Mouse (Mus musculus): ENCODE measurements around the gene Nhlrc2. TPM values are rescaled to one million over a fixed set of nuclear protein-coding genes. Genes with fewer than 3 reads are reported as not detected.

The Nhlrc2 gene
- 10.7 TPM for polyA plus RNA-seq (2014; fragmentation: Illumina TruSeq; extraction: RNeasy Lipid Tissue Mini Kit (QIAGEN cat#74804); ENCODE audit: low read depth, low replicate concordance)

DNA sequence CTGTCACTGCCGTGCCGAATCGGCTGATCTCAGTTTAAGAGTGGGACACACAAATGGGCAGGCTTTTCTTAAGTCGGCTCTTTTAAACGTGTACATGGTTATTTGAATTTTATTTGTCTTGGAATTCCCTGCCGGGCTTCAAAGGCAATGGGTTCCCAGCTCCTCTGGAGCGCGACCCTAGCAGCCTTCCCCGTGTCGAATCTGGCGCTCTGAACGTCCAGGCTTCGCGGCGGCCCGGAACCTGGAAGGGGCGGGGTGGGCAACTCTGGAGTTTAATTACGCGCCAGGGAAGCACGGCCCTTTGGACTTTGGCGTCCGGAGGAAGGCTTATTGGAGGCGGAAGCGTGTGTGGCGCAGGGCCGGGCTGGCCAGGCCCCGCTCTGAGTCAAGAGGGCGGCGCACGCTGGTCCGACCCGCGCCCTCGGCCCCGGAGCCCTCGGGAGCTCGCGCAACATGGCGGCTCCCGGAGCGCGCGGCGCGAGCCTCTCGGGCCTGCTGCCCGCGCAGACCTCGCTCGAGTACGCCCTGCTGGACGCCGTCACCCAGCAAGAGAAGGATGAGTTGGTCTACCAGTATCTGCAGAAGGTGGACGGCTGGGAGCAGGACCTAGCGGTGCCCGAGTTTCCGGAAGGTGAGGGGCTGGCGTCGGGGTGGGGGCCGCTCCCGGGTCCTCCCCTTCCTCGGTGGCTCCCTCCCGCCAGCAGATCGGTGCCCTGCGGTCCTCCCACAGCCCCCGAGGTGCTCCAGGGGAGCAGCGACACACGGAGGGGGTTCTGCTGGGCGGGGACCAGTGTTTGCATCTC, at the start of gene Nhlrc2:
Nhlrc2 (plus strand) TSS at position 32 of the 803 bp plus-strand sequence.

DNA sequence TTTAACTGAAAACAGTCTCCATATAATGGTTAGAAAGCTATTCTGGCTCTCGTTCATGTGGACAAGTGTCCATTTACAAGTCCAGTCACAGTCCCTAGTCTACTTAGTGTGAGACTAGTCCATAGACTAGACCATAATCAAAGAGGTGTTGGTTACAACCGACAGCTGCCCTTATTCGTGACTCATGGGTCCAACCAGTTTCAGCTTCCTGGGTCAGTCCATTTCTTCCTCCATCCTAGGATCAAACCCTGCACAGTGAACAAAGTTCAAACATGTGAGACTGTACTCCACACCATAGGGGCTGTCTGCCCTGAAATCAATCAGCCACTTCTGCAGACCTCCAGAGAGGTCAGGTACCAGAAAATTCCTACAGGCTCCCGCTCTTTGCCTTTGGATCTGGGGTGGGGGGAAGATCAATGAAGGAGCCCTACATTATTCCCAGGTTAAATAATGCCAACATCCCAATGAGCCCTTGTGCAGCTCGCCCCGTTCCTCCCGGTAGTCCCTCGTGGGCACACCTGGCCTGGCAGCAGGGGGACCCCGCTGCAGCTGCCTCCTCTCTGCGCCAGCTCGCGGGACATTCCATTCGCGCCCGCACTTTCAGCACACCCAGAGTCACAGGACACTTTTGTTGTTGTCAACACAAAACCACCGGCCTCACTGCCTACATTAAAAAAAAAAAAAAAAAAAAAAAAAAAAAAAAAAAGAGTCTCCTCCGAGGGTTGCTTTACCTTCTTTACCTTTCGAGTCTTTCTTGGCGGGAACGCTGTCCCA, 418 bp upstream of the Nhlrc2 start, which contains the start of gene Dclre1a:
Dclre1a (minus strand) TSS at position 767 of the 774 bp plus-strand sequence.

Other genes starting within 250 kb of the Nhlrc2 start
- 1.1 TPM for gene Nrap, start 158.2 kb upstream of the Nhlrc2 start, polyA plus RNA-seq (2014; fragmentation: Illumina TruSeq; extraction: RNeasy Lipid Tissue Mini Kit (QIAGEN cat#74804); ENCODE audit: low read depth, low replicate concordance)
- gene Casp7, start 151.1 kb upstream of the Nhlrc2 start, polyA plus RNA-seq (2014; fragmentation: Illumina TruSeq; extraction: RNeasy Lipid Tissue Mini Kit (QIAGEN cat#74804); ENCODE audit: low read depth, low replicate concordance), result 18.1 TPM
- 10.5 TPM for gene Plekhs1, start 86.6 kb upstream of the Nhlrc2 start, polyA plus RNA-seq (2014; fragmentation: Illumina TruSeq; extraction: RNeasy Lipid Tissue Mini Kit (QIAGEN cat#74804); ENCODE audit: low read depth, low replicate concordance)
- 10.9 TPM for gene Dclre1a, start within 50 bp of the Nhlrc2 start, polyA plus RNA-seq (2014; fragmentation: Illumina TruSeq; extraction: RNeasy Lipid Tissue Mini Kit (QIAGEN cat#74804); ENCODE audit: low read depth, low replicate concordance)
- gene Adrb1, start 173.9 kb downstream of the Nhlrc2 start, polyA plus RNA-seq (2014; fragmentation: Illumina TruSeq; extraction: RNeasy Lipid Tissue Mini Kit (QIAGEN cat#74804); ENCODE audit: low read depth, low replicate concordance), result 1.2 TPM

Data from adipose tissue, adult 10 weeks (tissue).